Comparison of ENCODE assay signal across 24 mouse cellular contexts in genomic region chr13:79309584-79310110, GRCm38 (mm10).
"Had no signal": no experiment of that assay in that cellular context is flagged by ENCODE, and none has a peak within 500 bp of the region (broad histone marks: within the 10 kb centered on the region; RNA-seq: fewer than 3 reads in every experiment).

No protein-coding gene starts in this region.

- H3K27me3 ChIP-seq: heart, embryonic 12.5 days; hindbrain, embryonic 12.5 days; intestine, embryonic 15.5 days; limb, embryonic 12.5 days; liver, embryonic 13.5 days; liver, embryonic 15.5 days had no signal

- DNase-seq: gastrocnemius, postnatal 25 days; heart, adult 18-20 months; heart, postnatal 10 days; heart, postnatal 4 days; kidney, adult 2 months; kidney, postnatal 14 days; liver; liver, embryonic 13.5 days; liver, postnatal 0 days had no signal

- H3K9me3 ChIP-seq: heart, embryonic 10.5 days; heart, embryonic 12.5 days; hindbrain, embryonic 10.5 days; hindbrain, embryonic 12.5 days; intestine, embryonic 15.5 days; limb, embryonic 10.5 days; limb, embryonic 12.5 days; liver, embryonic 13.5 days; liver, embryonic 15.5 days had no signal

- H3K9ac ChIP-seq: heart, embryonic 12.5 days; hindbrain, embryonic 12.5 days; hindbrain, embryonic 14.5 days; intestine, embryonic 15.5 days; limb, embryonic 12.5 days; liver, embryonic 13.5 days; liver, embryonic 15.5 days; liver, postnatal 0 days had no signal

- H3K4me3 ChIP-seq: heart, embryonic 10.5 days; heart, embryonic 12.5 days; hindbrain, embryonic 10.5 days; hindbrain, embryonic 12.5 days; intestine, embryonic 15.5 days; layer of hippocampus, adult 2 months; left cerebral cortex, adult 2 months; limb, embryonic 10.5 days; limb, embryonic 12.5 days; liver, embryonic 13.5 days; liver, embryonic 15.5 days had no signal

- H3K36me3 ChIP-seq: heart, embryonic 10.5 days; heart, embryonic 12.5 days; hindbrain, embryonic 10.5 days; hindbrain, embryonic 12.5 days; intestine, embryonic 15.5 days; limb, embryonic 10.5 days; limb, embryonic 12.5 days; liver, embryonic 13.5 days; liver, embryonic 15.5 days had no signal

- ATAC-seq: hindbrain, embryonic 16.5 days; inflammation-experienced regulatory T-cells, adult 6 months; intestine, embryonic 15.5 days; intestine, postnatal 0 days; liver, postnatal 0 days had no signal

- H3K4me1 ChIP-seq: heart, embryonic 10.5 days; heart, embryonic 12.5 days; hindbrain, embryonic 10.5 days; hindbrain, embryonic 12.5 days; intestine, embryonic 15.5 days; limb, embryonic 10.5 days; limb, embryonic 12.5 days; liver, embryonic 13.5 days; liver, embryonic 15.5 days had no signal

- H3K27ac ChIP-seq: heart, embryonic 10.5 days; hindbrain, embryonic 10.5 days; hindbrain, embryonic 12.5 days; hindbrain, embryonic 14.5 days; intestine, embryonic 15.5 days; layer of hippocampus, adult 2 months; left cerebral cortex, adult 2 months; limb, embryonic 10.5 days; limb, embryonic 12.5 days; liver, embryonic 13.5 days; liver, embryonic 15.5 days had no signal

- H3K4me2 ChIP-seq: heart, embryonic 12.5 days; hindbrain, embryonic 12.5 days; hindbrain, embryonic 14.5 days; intestine, embryonic 15.5 days; limb, embryonic 12.5 days; liver, embryonic 11.5 days; liver, embryonic 13.5 days; liver, embryonic 15.5 days had no signal
